Mouse (Mus musculus) brain, embryonic 14.5 days (tissue): Measurements from ENCODE around the gene Arhgdia.

ENCODE experiments used
- CTCF ChIP-seq: fragments of 200-500 bp; IDR thresholded peaks from 2 replicates; pipeline ENCODE4 v1.5.1; 2012; ENCODE audit warnings: inconsistent platforms, mild to moderate bottlenecking, moderate library complexity, borderline replicate concordance; ENCODE audit not compliant: insufficient read depth, insufficient read length; ENCODE audit errors: extremely low read depth
- POLR2A ChIP-seq: fragments of 200-500 bp; IDR thresholded peaks from 2 replicates; pipeline ENCODE4 v1.6.1; 2012; ENCODE audit warnings: mild to moderate bottlenecking, inconsistent platforms, borderline replicate concordance; ENCODE audit not compliant: poor library complexity, insufficient read depth, insufficient read length, severe bottlenecking; ENCODE audit errors: extremely low read depth

DNA sequence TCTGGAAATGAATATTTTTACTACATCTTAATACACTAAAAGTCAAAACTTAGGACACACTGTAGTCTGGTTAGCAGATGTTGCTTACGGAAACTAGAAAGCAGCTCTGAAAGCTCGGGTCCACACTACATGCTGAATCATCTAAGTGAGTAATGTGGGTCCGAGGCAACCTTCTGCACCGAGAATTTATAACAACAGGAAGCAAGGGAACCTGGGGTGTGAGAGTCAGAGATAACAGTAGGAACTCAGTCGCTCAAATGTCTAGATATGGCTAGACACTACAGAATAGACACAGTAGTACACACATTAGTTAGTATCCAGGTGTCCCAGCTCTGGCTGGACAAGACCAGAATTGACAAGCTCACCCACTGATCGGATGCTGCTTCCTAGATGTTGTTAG is 7.1 kb upstream of the Arhgdia start:
- TF ChIP-seq CTCF (no peak), POLR2A (no peak)
